Mouse (Mus musculus) limb, embryonic 11.5 days (tissue): Measurements from ENCODE around the gene Tpd52l2. TPM values are rescaled to one million over a fixed set of nuclear protein-coding genes. Genes with fewer than 3 reads are reported as not detected.

Experiments
- ATAC-seq: fragments of 200-750 bp; cut with Nextera tagmentation; 2 replicates; pipeline ENCODE4 v1.8.0; 2017; ENCODE audit warnings: low read depth; ENCODE audit not compliant: insufficient number of reproducible peaks, low FRiP score, low TSS enrichment
- DNase-seq: peaks from one replicate; pipeline ENCODE4 v3.0.0-alpha.2; 2015; ENCODE audit warnings: low spot score
- H3K27ac ChIP-seq: fragments of 300-500 bp; sonication (generic); replicated peaks from 2 replicates; pipeline ENCODE4 v1.5.1; 2014; ENCODE audit warnings: low read depth, mild to moderate bottlenecking, low read length
- H3K27me3 ChIP-seq: fragments of 300-500 bp; sonication (generic); 2 replicates; pipeline ENCODE4 v1.6.1; 2014; ENCODE audit warnings: mild to moderate bottlenecking, low read length, mixed read lengths; ENCODE audit not compliant: control insufficient read depth, insufficient read depth
- H3K36me3 ChIP-seq: fragments of 300-500 bp; sonication (generic); 2 replicates; pipeline ENCODE4 v1.6.1; 2014; ENCODE audit warnings: mild to moderate bottlenecking, low read length, moderate library complexity, mixed read lengths; ENCODE audit not compliant: control insufficient read depth, insufficient read depth
- H3K4me1 ChIP-seq: fragments of 300-500 bp; sonication (generic); 2 replicates; pipeline ENCODE4 v1.6.1; 2014; ENCODE audit warnings: low read length, mixed read lengths; ENCODE audit not compliant: control insufficient read depth, insufficient read depth
- H3K4me2 ChIP-seq: fragments of 300-500 bp; sonication (generic); 2 replicates; pipeline ENCODE4 v1.6.1; 2014; ENCODE audit warnings: low read depth, mild to moderate bottlenecking, moderate library complexity; ENCODE audit not compliant: severe bottlenecking
- H3K4me3 ChIP-seq: fragments of 300-500 bp; sonication (generic); 2 replicates; pipeline ENCODE4 v1.5.1; 2014; ENCODE audit warnings: low read depth, low read length
- H3K9ac ChIP-seq: fragments of 300-500 bp; sonication (generic); 2 replicates; pipeline ENCODE4 v1.6.1; 2014; ENCODE audit warnings: mild to moderate bottlenecking, low read length
- H3K9me3 ChIP-seq: fragments of 300-500 bp; sonication (generic); 2 replicates; pipeline ENCODE4 v1.6.1; 2016; ENCODE audit warnings: low read length; ENCODE audit not compliant: control insufficient read depth
- WGBS: fragments of 180-500 bp; shearing (Covaris S2); extraction: QIAGEN DNeasy Blood & Tissue Kit; methylation state at CpG from one replicate; pipeline ENCODE4 v1.1.7; 2014; 5-methylcytosine and 5-hydroxymethylcytosine counted together
- polyA plus RNA-seq: library from polyadenylated mRNA; unstranded; fragments of >200 nt; fragmentation: Nextera tagmentation; extraction: Ambion mirVana; gene quantifications from 2 replicates; pipeline ENCODE4 v1.2.1, GENCODE M21; 2014

Gene Tpd52l2
- polyA plus RNA-seq, result 165 and 175 TPM in 2 replicates

DNA sequence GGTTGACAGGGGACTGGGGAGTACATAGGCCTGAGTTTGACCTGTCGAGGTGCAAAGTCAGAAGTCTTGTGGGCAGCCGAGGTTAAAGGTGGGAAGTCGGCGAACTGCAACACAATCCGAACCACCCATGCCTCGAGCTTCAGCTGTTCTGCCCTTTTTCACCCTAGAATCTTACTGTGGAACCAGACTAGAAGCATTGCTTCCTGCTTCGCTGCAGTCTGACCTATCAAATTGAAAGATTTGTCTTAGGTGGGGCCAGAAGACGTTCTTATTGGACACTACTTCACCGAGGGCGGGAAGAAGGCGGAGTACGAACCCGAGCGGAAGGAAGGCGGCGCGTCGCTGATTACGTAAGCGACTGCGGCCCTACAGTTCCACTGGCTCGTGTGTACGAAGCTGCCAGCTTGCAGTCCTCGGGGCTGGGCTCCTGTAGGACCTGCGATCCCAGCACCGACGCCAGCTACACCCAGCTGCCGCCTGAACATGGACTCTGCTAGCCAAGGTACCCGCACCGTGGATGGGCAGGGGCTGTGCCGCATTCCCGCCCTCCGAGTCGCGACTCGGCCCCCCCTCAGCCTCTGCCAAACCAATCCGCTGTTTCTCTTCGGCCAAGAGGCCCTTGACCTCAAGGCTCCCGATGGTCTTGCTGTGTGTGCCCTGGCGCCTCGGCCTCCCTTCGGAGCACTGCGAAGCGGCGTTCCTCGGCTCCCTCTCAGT, at the start of gene Tpd52l2:
Gene Tpd52l2 (plus strand): TSS at position 312 of the 717 bp plus-strand sequence.
- WGBS, result under 1% methylated on average over 44 of the region's 46 CpGs
- peaks cover 1% of the 10 kb centered on the region; the same call in 1 of the 2 replicates for H3K36me3 ChIP-seq
- DNase-seq (peak; percentile 94), ATAC-seq (peak; percentile 96)
- H3K27ac ChIP-seq, result peak within 1 kb of the TSS; percentile 81
- H3K4me3 ChIP-seq, result peak within 1 kb of the TSS; percentile 97
- H3K27me3 ChIP-seq, result no peaks in the 10 kb centered on the region
- no peaks in the 10 kb centered on the region; the same call in 1 of the 2 replicates for H3K4me1 ChIP-seq
- peak within 1 kb of the TSS; percentile 91 for H3K9ac ChIP-seq
- no peaks in the 10 kb centered on the region for H3K9me3 ChIP-seq
- peak within 1 kb of the TSS; percentile 80 for H3K4me2 ChIP-seq

DNA sequence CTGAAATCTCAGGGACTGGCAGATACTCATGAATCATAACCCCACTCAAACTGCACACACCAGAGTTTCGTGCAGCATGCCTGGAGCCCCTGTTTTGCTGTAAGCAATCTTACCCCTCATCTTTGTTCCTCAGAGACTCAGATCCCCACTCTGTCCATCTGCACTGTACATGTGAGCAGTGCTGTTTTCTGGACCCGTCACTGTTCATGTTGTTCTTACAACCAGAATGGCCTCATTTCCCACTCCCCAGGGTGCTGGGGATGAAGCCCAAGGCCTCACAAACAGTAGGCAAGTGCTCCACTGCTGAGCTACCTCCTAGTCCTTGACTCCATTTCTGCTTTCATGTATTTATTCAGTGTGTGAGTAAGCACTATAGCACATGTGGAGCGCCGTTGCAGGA, 44.8 kb upstream of the Tpd52l2 start:
- H3K9ac ChIP-seq, result no peak overlapping the region
- DNase-seq (no peak), ATAC-seq (no peak)
- H3K9me3 ChIP-seq, result no peaks in the 10 kb centered on the region
- H3K4me3 ChIP-seq, result no peak overlapping the region
- H3K27me3 ChIP-seq, result no peaks in the 10 kb centered on the region
- H3K4me1 ChIP-seq, result no peaks in the 10 kb centered on the region
- no peak overlapping the region for H3K27ac ChIP-seq
- no peaks in the 10 kb centered on the region for H3K36me3 ChIP-seq
- no peak overlapping the region for H3K4me2 ChIP-seq
- 81% methylated on average over 4 of the region's 4 CpGs for WGBS

DNA sequence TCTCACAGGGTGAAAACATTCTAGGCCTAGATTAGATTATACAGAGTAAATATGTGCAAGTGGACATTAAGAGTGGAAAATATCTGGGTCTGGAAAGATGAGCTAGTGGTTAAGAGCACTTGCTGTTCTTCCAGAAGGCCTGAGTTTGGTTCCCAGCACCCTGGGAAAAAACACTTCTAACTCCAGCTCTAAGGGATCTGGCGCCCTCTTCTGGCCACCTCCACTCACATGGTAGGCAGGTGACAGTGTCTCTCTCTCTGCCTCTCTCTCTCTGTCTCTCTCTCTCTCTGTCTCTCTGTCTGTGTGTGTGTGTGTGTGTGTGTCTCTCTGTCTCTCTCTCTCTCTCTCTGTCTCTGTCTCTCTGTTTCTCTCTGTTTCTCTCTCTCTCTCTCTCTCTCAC, 43.7 kb upstream of the Tpd52l2 start:
- Histone ChIP-seq H3K36me3 (no peaks in the 10 kb centered on the region), H3K9me3 (no peaks in the 10 kb centered on the region), H3K4me1 (no peaks in the 10 kb centered on the region), H3K27ac (no peak overlapping the region), H3K9ac (no peak overlapping the region), H3K4me3 (no peak overlapping the region), H3K4me2 (no peak overlapping the region), H3K27me3 (no peaks in the 10 kb centered on the region)
- DNase-seq (no peak), ATAC-seq (no peak)
- WGBS, result 44% methylated on average over 1 of the region's 1 CpGs

GRCm38 (mm10) chr2:181455899-181456298, 41.0 kb upstream of the Tpd52l2 start:
- 0 out of 2 replicates have a peak, but pooled peaks cover 2% of the 10 kb centered on the region for H3K4me1 ChIP-seq
- H3K9ac ChIP-seq, result no peak overlapping the region
- H3K27me3 ChIP-seq, result 0 out of 2 replicates have a peak, but pooled peaks cover 2% of the 10 kb centered on the region
- no peak overlapping the region for H3K27ac ChIP-seq
- no peak overlapping the region for H3K4me2 ChIP-seq
- WGBS, result 85% methylated on average over 2 of the region's 2 CpGs
- ATAC-seq (no peak), DNase-seq (no peak)
- no peaks in the 10 kb centered on the region for H3K36me3 ChIP-seq
- no peaks in the 10 kb centered on the region for H3K9me3 ChIP-seq
- H3K4me3 ChIP-seq, result no peak overlapping the region

DNA sequence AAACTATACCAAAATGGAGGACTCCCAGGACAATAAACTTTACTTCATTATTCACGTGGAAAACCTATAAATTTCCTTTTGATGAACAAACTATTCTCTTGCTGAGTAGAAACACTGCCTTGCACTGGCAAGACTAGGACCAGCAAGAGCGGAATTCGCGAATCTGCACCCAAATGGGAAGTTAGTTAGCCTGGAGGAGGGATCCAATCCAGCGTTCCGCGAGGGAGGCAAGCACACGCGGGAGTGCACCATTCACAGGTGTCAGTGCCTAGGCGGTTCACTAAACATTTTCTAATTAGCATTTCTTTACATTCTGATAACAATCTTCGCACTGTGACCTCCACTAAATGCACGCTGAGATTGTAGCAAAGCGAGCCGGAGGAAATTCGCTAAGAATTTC, 39.1 kb upstream of the Tpd52l2 start:
- 4% methylated on average over 15 of the region's 15 CpGs for WGBS

GRCm38 (mm10) chr2:181458411-181459152, 38.4 kb upstream of the Tpd52l2 start:
- Histone ChIP-seq H3K27ac (no peak overlapping the region), H3K36me3 (no peaks in the 10 kb centered on the region), H3K9me3 (no peaks in the 10 kb centered on the region), H3K4me3 (peak overlapping the region; percentile 83), H3K4me2 (peak overlapping the region; percentile 83), H3K4me1 (0 out of 2 replicates have a peak, but pooled peaks cover 2% of the 10 kb centered on the region), H3K27me3 (0 out of 2 replicates have a peak, but pooled peaks cover 2% of the 10 kb centered on the region), H3K9ac (peak overlapping the region; percentile 76)
- under 1% methylated on average over 65 of the region's 72 CpGs for WGBS
- ATAC-seq, result no peak; the same call in 1 of the 2 replicates
- DNase-seq, result peak; percentile 63

More for the DNA sequence above, 39.1 kb upstream of the Tpd52l2 start:
- ATAC-seq (no peak), DNase-seq (peak; percentile 42)
- Histone ChIP-seq H3K9ac (no peak overlapping the region), H3K4me1 (0 out of 2 replicates have a peak, but pooled peaks cover 2% of the 10 kb centered on the region), H3K4me3 (peak overlapping the region; percentile 83), H3K27me3 (0 out of 2 replicates have a peak, but pooled peaks cover 2% of the 10 kb centered on the region), H3K9me3 (no peaks in the 10 kb centered on the region), H3K36me3 (no peaks in the 10 kb centered on the region), H3K4me2 (peak overlapping the region; percentile 83), H3K27ac (no peak overlapping the region)

DNA sequence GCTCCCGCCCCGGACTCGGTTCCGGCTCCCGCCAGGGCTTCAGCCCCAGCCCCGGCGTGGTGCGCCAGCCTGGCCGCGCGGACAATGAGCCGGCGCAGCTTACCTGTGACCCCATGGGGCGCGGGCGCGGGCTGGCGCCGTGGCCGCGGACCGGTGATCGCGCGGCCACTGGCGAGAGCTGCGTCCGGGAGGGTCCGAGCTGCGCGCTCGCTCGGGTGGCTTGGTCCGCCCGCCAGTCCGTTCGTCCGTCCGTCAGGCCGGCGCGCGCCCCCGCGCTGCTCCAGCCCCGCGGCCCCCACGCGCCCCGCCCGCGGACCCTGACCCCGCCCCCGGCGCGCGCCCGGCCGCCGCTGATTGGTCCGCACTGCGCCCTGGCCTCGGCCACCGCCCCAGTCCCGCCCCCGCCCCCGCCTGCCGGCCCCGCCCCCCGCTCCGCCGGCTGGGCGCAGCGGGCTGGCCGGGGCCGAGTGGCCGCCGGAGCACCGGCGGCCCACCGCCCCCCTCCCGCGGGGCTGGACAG, 37.7 kb upstream of the Tpd52l2 start, which contains the start of gene Zbtb46:
Gene Zbtb46 (minus strand): TSS at position 274 of the 520 bp plus-strand sequence.
- Histone ChIP-seq H3K27ac (no peak within 1 kb of the TSS), H3K9me3 (no peaks in the 10 kb centered on the region), H3K4me3 (peak within 1 kb of the TSS; percentile 83), H3K36me3 (no peaks in the 10 kb centered on the region), H3K27me3 (0 out of 2 replicates have a peak, but pooled peaks cover 2% of the 10 kb centered on the region), H3K4me2 (peak within 1 kb of the TSS; percentile 83), H3K4me1 (0 out of 2 replicates have a peak, but pooled peaks cover 2% of the 10 kb centered on the region), H3K9ac (peak within 1 kb of the TSS; percentile 76)
- under 1% methylated on average over 62 of the region's 83 CpGs for WGBS
- DNase-seq (peak; percentile 88), ATAC-seq (peak; percentile 90)
